Mouse (Mus musculus): Measurements from ENCODE around the gene Kpna7. TPM values are rescaled to one million over a fixed set of nuclear protein-coding genes. Genes with fewer than 3 reads are reported as not detected.

Kpna7 gene
- polyA plus RNA-seq, 1 experiment from 2014 or later = not detected

- Histone ChIP-seq H3K9ac (no peak overlapping the region), H3K4me3 (peak overlapping the region; percentile 66; the same call in 1 of the 2 replicates), H3K4me2 (peak overlapping the region; percentile 73)
Measured at GRCm38 (mm10) chr5:145116916-145117315, 33.1 kb upstream of the Kpna7 start.

GRCm38 (mm10) chr5:145116316-145116715 is 32.5 kb upstream of the Kpna7 start:
- Histone ChIP-seq H3K9me3 (no peaks in the 10 kb centered on the region), H3K36me3 (no peaks in the 10 kb centered on the region), H3K9ac (no peak overlapping the region), H3K27ac (peak overlapping the region; percentile 88), H3K4me2 (peak overlapping the region; percentile 73), H3K4me3 (peak overlapping the region; percentile 66; the same call in 1 of the 2 replicates), H3K4me1 (peaks cover 61% of the 10 kb centered on the region), H3K27me3 (no peaks in the 10 kb centered on the region)
- 12% methylated on average over 4 of the region's 4 CpGs for WGBS
- peak; percentile 73 for ATAC-seq (ENCODE audit: insufficient number of reproducible peaks, low FRiP score, low TSS enrichment, low read depth)

More at GRCm38 (mm10) chr5:145116916-145117315, 33.1 kb upstream of the Kpna7 start:
- peak; percentile 32; the same call in 1 of the 2 replicates for ATAC-seq (ENCODE audit: insufficient number of reproducible peaks, low FRiP score, low TSS enrichment, low read depth)
- H3K9me3 ChIP-seq = no peaks in the 10 kb centered on the region
- H3K4me1 ChIP-seq = peaks cover 61% of the 10 kb centered on the region
- WGBS = 39% methylated on average over 10 of the region's 10 CpGs
- peaks cover 5% of the 10 kb centered on the region for H3K36me3 ChIP-seq
- H3K27me3 ChIP-seq = no peaks in the 10 kb centered on the region
- peak overlapping the region; percentile 88 for H3K27ac ChIP-seq

- H3K4me3 ChIP-seq = peak overlapping the region; percentile 66
- WGBS = 80% methylated on average over 5 of the region's 5 CpGs
- no peak for ATAC-seq (ENCODE audit: insufficient number of reproducible peaks, low FRiP score, low TSS enrichment, low read depth)
Measured at GRCm38 (mm10) chr5:145115736-145116135, 31.9 kb upstream of the Kpna7 start.

GRCm38 (mm10) chr5:145114606-145115473 is 31.0 kb upstream of the Kpna7 start:
- H3K36me3 ChIP-seq = peaks cover 11% of the 10 kb centered on the region
- peak overlapping the region; percentile 83 for H3K27ac ChIP-seq
- H3K9ac ChIP-seq = peak overlapping the region; percentile 54
- no peaks in the 10 kb centered on the region for H3K27me3 ChIP-seq
- H3K9me3 ChIP-seq = no peaks in the 10 kb centered on the region
- no peak; the same call in 1 of the 2 replicates for ATAC-seq (ENCODE audit: insufficient number of reproducible peaks, low FRiP score, low TSS enrichment, low read depth)
- H3K4me3 ChIP-seq = peak overlapping the region; percentile 66
- 10% methylated on average over 33 of the region's 40 CpGs for WGBS
- H3K4me1 ChIP-seq = peaks cover 49% of the 10 kb centered on the region
- peak overlapping the region; percentile 73 for H3K4me2 ChIP-seq

More at GRCm38 (mm10) chr5:145115736-145116135, 31.9 kb upstream of the Kpna7 start:
- H3K9me3 ChIP-seq = no peaks in the 10 kb centered on the region
- H3K36me3 ChIP-seq = peaks cover 2% of the 10 kb centered on the region
- peak overlapping the region; percentile 73 for H3K4me2 ChIP-seq
- H3K27ac ChIP-seq = peak overlapping the region; percentile 88
- H3K4me1 ChIP-seq = peaks cover 57% of the 10 kb centered on the region
- no peaks in the 10 kb centered on the region for H3K27me3 ChIP-seq
- H3K9ac ChIP-seq = no peak overlapping the region

- no peaks in the 10 kb centered on the region for H3K27me3 ChIP-seq
- H3K36me3 ChIP-seq = peaks cover 18% of the 10 kb centered on the region
- no peaks in the 10 kb centered on the region for H3K9me3 ChIP-seq
- peak within 1 kb of the TSS; percentile 83 for H3K27ac ChIP-seq
- peak; percentile 37; the same call in 1 of the 2 replicates for ATAC-seq (ENCODE audit: insufficient number of reproducible peaks, low FRiP score, low TSS enrichment, low read depth)
- H3K4me3 ChIP-seq = peak within 1 kb of the TSS; percentile 66
- peaks cover 49% of the 10 kb centered on the region for H3K4me1 ChIP-seq
- peak within 1 kb of the TSS; percentile 54 for H3K9ac ChIP-seq
- peak within 1 kb of the TSS; percentile 73 for H3K4me2 ChIP-seq
- under 1% methylated on average over 49 of the region's 53 CpGs for WGBS
Measured at GRCm38 (mm10) chr5:145114071-145114605, 30.3 kb upstream of the Kpna7 start, which contains the start of gene Arpc1b. Arpc1b (plus strand) TSS chr5:145114215.

- ATAC-seq (ENCODE audit: insufficient number of reproducible peaks, low FRiP score, low TSS enrichment, low read depth) = no peak
- WGBS = 37% methylated on average over 2 of the region's 2 CpGs
- H3K27me3 ChIP-seq = no peaks in the 10 kb centered on the region
- H3K4me3 ChIP-seq = peak overlapping the region; percentile 66
- peaks cover 47% of the 10 kb centered on the region for H3K4me1 ChIP-seq
- no peak overlapping the region for H3K9ac ChIP-seq
- H3K9me3 ChIP-seq = no peaks in the 10 kb centered on the region
- H3K36me3 ChIP-seq = peaks cover 23% of the 10 kb centered on the region
- H3K4me2 ChIP-seq = peak overlapping the region; percentile 73
- H3K27ac ChIP-seq = 0 out of 2 replicates have a peak overlapping the region, but pooled peaks have one; percentile 83
Measured at GRCm38 (mm10) chr5:145113416-145113815, 29.6 kb upstream of the Kpna7 start.

GRCm38 (mm10) chr5:145112566-145112965 is 28.7 kb upstream of the Kpna7 start:
- no peaks in the 10 kb centered on the region for H3K9me3 ChIP-seq
- no peaks in the 10 kb centered on the region for H3K27me3 ChIP-seq
- no peak overlapping the region for H3K4me2 ChIP-seq
- no peak for ATAC-seq (ENCODE audit: insufficient number of reproducible peaks, low FRiP score, low TSS enrichment, low read depth)
- no peak overlapping the region for H3K27ac ChIP-seq
- WGBS = 74% methylated on average over 8 of the region's 8 CpGs
- H3K9ac ChIP-seq = no peak overlapping the region
- peaks cover 38% of the 10 kb centered on the region for H3K4me1 ChIP-seq
- no peak overlapping the region for H3K4me3 ChIP-seq
- peaks cover 31% of the 10 kb centered on the region for H3K36me3 ChIP-seq

- Histone ChIP-seq H3K9ac (no peak overlapping the region), H3K4me1 (peaks cover 17% of the 10 kb centered on the region), H3K9me3 (no peaks in the 10 kb centered on the region), H3K4me3 (no peak overlapping the region), H3K27ac (no peak overlapping the region), H3K27me3 (no peaks in the 10 kb centered on the region), H3K36me3 (peaks cover 52% of the 10 kb centered on the region), H3K4me2 (no peak overlapping the region)
- ATAC-seq (ENCODE audit: insufficient number of reproducible peaks, low FRiP score, low TSS enrichment, low read depth) = no peak
- 92% methylated on average over 6 of the region's 6 CpGs for WGBS
Measured at GRCm38 (mm10) chr5:145110401-145110800, 26.6 kb upstream of the Kpna7 start.

GRCm38 (mm10) chr5:145105694-145106275 is 22.0 kb upstream of the Kpna7 start:
- ATAC-seq (ENCODE audit: insufficient number of reproducible peaks, low FRiP score, low TSS enrichment, low read depth) = no peak
- H3K4me3 ChIP-seq = no peak overlapping the region
- no peaks in the 10 kb centered on the region for H3K9me3 ChIP-seq
- no peaks in the 10 kb centered on the region for H3K4me1 ChIP-seq
- WGBS = 87% methylated on average over 9 of the region's 9 CpGs
- H3K27ac ChIP-seq = no peak overlapping the region
- no peak overlapping the region for H3K4me2 ChIP-seq
- peaks cover 93% of the 10 kb centered on the region for H3K36me3 ChIP-seq
- H3K27me3 ChIP-seq = no peaks in the 10 kb centered on the region
- H3K9ac ChIP-seq = no peak overlapping the region

- no peaks in the 10 kb centered on the region for H3K4me1 ChIP-seq
- H3K36me3 ChIP-seq = peaks cover 92% of the 10 kb centered on the region
- no peak overlapping the region for H3K4me2 ChIP-seq
- no peak overlapping the region for H3K9ac ChIP-seq
- no peak overlapping the region for H3K4me3 ChIP-seq
- H3K9me3 ChIP-seq = no peaks in the 10 kb centered on the region
- no peaks in the 10 kb centered on the region for H3K27me3 ChIP-seq
- 89% methylated on average over 9 of the region's 9 CpGs for WGBS
- no peak overlapping the region for H3K27ac ChIP-seq
- ATAC-seq (ENCODE audit: insufficient number of reproducible peaks, low FRiP score, low TSS enrichment, low read depth) = no peak
Measured at GRCm38 (mm10) chr5:145104328-145104727, 20.5 kb upstream of the Kpna7 start.

- 81% methylated on average over 4 of the region's 4 CpGs for WGBS
- no peaks in the 10 kb centered on the region for H3K4me1 ChIP-seq
Measured at GRCm38 (mm10) chr5:145102706-145103105, 18.9 kb upstream of the Kpna7 start.

More at GRCm38 (mm10) chr5:145102706-145103105, 18.9 kb upstream of the Kpna7 start:
- Histone ChIP-seq H3K9ac (no peak overlapping the region), H3K27ac (no peak overlapping the region), H3K4me2 (no peak overlapping the region), H3K27me3 (no peaks in the 10 kb centered on the region), H3K9me3 (no peaks in the 10 kb centered on the region), H3K4me3 (no peak overlapping the region), H3K36me3 (peaks cover 93% of the 10 kb centered on the region)
- ATAC-seq (ENCODE audit: insufficient number of reproducible peaks, low FRiP score, low TSS enrichment, low read depth) = no peak

Data from limb, embryonic 15.5 days (tissue).